Mouse (Mus musculus) layer of hippocampus, adult 18-20 months (tissue): Measurements from ENCODE around the gene Stc2. TPM values are rescaled to one million over a fixed set of nuclear protein-coding genes. Genes with fewer than 3 reads are reported as not detected.

Experiments used
- DNase-seq, 2 experiments: peaks; one replicate each; pipeline ENCODE4 v3.0.0; 2022; ENCODE audit warnings: low spot score in 2 of 2
- long read RNA-seq: library from polyadenylated mRNA; stranded (forward); transcript quantifications from one replicate; pipeline ENCODE4 v2.0.0, GENCODE M21; 2021
- total RNA-seq, 2 experiments: library from RNA; stranded (reverse); gene quantifications; 2 replicates each; pipeline ENCODE4 v1.2.3; 2021

The Stc2 gene
- 1 to 10 TPM; 2.7 to 4.8 TPM for total RNA-seq
- long read RNA-seq, partial matches to known transcripts, result 0 of 2 reads
- long read RNA-seq, other reads (novel, unspliced or antisense), result 1 of 2 reads

DNA sequence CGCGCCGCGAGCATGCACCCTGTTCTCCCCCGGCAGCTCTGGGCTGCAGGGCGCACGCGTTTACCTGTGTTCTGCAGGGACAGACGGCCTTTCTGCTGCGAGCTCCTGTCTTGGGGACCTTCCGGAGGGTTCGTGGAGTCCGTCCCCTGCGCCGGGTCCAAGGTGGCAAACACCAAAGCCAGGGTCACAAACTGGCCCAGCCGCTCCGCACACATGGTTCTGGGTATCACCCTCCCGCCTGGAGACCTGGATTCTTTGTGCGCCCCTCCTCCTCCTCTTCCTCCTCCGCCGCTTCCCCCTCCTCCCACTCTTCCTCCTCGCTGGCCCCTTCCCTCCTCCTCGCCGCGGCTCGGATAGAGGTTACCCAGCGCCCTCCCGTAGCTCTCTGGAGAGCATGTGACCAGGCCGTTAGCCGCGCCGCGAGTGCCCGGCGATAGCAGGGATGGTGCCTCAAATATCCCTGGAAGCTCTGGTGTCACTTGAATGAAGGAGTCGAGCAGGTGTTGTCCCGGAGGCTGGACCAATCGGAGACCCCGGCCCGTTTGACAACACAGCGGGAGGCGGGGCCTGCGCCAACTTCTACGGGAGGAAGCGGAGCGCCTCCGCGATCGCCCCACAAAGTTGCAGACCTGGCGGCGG, at the start of gene Stc2:
Stc2 (minus strand) TSS at position 427 of the 639 bp plus-strand sequence.
- DNase-seq, result peak; percentile 39 to 70

- no peak for DNase-seq
Observed at GRCm38 (mm10) chr11:31417071-31417470, 47.2 kb upstream of the Stc2 start.

- no peak for DNase-seq
Observed at GRCm38 (mm10) chr11:31412376-31412775, 42.5 kb upstream of the Stc2 start.

DNA sequence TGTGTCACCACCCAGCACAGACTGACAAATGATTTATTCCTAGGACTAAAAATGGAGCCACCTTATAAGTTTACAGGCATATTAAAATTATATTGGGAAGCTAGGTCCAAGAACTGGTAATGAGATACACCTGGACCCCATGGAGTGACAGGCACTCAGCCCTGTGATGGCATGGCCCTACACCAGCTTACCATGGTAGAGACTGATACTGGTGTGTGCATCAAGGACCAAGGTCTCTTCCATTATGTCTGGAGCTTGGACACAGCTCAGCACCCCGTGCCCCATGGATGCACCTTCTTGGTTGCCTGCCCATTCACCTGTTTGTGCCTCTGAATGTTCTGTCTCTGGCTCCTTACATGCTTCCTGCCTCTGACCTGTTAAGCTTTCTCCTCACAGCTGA, 36.9 kb upstream of the Stc2 start:
- DNase-seq, result no peak

GRCm38 (mm10) chr11:31403080-31403479, 33.2 kb upstream of the Stc2 start:
- DNase-seq, result no peak

DNA sequence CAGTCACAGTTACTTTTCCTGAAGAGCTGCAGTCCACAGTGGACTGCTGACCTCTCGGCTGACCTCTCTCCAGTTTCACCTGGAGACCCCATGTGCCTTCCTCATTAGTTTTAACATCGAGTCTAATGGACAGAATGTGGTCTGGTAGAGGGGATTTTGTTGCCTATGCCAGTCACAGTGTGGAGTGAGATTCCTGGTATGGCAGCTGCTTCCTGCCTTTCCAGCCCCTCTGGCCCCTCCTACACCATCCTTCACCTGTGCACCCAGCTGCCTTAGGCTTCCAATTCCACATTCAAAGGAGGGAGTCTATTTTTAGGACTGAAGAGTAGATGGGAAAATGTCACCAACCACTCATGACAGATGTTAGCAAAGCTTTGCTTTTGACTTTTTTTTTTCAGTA, 28.7 kb upstream of the Stc2 start:
- no peak for DNase-seq

DNA sequence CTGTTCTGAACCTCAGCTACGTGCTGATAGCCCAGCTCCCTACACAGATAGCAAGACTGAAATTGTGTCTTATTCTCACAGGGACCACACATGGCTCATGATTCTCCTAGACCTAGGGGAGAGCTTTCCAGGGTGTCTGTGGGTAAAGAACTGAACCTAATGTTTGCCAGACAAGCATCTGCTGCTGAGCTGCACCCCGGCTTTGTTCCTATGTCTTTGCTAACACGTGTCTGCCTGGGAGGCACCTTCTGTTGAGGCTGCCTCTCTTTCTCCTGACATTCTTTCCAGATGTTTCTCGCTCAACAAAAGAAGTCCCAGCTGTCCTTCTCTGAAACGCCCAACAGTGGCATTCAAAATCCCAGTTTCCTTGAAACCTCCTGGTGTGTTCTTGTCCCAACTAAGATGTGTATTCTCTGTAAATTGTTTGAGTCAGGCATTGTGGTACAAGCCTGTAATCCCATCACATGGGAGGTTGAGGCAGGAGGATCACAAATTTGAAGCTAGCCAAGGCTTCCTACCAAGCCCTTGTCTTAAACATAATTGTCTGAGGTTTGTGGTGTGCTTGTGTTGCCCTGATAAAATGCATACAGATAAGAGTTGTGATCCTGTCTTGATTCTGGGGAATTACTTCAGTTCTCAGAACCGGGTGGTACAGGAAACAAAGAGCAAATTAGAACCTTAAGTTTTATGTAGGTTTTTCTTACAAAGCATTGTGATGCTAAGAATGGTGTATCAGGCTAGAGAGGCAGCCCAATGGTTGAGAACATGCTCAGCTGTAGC, 27.0 kb upstream of the Stc2 start:
- DNase-seq, result no peak

DNA sequence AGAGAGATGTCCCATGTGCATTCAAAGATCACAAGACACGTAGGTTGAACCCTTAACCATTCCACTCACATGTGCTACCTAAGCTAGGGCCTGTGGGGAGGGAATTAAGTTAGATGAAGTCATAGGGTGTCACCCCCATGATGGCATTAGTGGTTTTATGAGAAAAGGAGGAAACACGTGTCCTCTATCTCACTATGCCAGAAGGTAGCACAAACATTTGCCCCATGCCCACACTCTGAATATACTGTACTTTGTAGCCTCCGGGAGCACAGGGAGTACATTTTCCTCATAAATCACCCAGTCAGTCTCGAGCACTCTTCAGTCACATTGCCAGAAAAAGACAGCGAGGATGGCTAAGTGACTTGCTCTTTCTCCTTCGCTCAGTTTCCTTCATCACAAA, 24.2 kb upstream of the Stc2 start:
- DNase-seq, result no peak

GRCm38 (mm10) chr11:31392340-31392739, 22.5 kb upstream of the Stc2 start:
- DNase-seq, result no peak

- no peak for DNase-seq
Observed at GRCm38 (mm10) chr11:31388890-31389289, 19.0 kb upstream of the Stc2 start.

DNA sequence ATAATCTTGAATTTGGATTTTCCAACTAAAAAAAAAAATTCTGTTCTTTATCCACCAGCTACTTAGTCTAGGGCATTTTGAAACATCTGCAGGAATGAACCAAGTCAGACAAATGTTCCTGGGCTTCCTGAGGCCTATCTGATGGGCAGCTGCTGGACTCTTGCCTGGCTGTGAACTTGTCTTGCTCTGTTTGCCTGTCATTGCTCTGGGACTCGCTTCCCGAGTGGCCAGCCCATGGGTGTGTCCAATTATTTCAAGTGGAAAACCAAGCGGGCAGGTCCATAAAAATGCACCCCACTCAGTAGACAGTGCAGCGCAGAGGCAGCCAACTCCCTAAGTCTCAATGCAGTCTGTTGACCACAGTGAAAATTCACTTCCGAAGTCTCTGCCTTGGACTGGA, 17.7 kb upstream of the Stc2 start:
- no peak for DNase-seq

DNA sequence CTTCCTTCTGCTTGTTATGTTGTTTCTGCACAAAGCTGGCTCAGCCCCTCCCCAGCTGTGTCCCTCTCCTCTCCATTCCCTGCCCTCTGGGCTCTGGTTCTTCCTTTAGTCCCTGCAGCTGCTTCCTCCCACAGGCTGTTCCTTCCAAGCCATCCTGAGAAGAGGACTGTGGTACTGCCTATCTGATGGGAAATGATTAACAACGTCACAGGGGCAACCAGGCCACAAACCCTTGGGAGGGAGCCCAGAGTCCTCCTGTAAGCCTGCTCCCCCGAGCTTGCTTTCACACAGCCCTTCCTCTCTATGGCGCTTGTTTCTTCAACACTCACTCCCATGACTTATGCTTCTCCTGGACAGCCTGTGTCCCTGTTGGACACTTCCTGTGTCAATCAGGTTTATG, 16.7 kb upstream of the Stc2 start:
- no peak for DNase-seq

GRCm38 (mm10) chr11:31383968-31384367, 14.1 kb upstream of the Stc2 start:
- DNase-seq, result no peak

DNA sequence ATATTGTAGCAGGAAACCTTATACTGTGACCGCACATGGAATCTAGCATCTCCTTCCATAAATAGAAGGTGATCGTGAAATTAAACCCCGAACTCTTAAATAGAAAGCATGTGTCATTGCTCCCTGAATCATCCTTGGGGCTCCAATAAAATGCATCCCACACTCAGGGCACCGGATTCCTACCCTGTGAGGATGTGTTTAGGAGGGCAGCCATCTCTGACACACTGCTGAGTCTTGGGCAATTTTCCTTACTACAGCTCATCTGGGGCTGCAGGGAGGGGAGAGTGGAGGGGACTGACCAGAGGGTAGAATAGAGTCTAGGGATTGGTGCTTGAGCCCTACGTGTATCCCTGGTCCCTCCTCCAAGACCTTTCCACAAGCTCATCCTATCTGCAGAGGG, 12.3 kb upstream of the Stc2 start:
- no peak for DNase-seq

DNA sequence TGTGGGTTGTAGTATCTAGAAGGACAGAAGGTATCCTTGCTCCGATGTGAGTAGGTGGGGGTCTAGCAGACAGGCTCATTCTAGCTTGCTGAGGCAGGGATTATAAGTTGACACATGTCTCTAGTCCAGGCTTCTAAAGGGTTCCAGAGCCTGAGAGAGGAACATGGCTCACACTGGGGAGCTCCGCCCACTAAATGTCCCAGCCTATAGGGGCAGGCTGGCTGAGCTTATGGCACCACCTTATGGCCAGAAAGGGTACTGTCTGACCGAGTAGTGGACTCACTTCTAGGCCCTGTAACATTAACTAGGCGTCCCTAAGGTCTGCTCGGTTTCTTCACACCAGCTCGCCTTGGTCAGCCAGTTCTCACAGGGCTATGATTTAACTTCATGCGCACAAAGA, 3.6 kb upstream of the Stc2 start:
- no peak for DNase-seq

DNA sequence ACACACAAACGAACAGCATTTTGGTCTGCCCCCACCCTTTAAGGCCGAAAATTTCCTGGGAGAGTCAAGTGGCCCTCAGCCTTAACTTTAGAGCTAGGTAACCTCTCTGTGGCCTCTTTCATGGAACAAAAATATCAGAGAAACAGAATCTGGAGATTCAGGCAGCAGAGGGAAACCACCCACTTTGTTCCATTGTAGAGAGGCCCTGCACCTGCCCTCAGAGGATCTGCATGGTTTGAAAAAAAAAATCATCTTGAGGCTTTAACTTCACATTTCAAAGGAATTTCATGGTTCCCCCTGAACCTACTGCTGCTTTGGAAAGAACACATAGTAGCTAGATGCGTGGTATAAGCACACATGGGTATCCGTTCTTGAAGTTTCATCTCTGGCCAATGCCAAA, 2.3 kb upstream of the Stc2 start:
- no peak for DNase-seq

- DNase-seq, result no peak
Observed at GRCm38 (mm10) chr11:31371256-31371838, 1.5 kb upstream of the Stc2 start.

GRCm38 (mm10) chr11:31370436-31371230, 759 bp upstream of the Stc2 start:
- DNase-seq, result no peak

DNA sequence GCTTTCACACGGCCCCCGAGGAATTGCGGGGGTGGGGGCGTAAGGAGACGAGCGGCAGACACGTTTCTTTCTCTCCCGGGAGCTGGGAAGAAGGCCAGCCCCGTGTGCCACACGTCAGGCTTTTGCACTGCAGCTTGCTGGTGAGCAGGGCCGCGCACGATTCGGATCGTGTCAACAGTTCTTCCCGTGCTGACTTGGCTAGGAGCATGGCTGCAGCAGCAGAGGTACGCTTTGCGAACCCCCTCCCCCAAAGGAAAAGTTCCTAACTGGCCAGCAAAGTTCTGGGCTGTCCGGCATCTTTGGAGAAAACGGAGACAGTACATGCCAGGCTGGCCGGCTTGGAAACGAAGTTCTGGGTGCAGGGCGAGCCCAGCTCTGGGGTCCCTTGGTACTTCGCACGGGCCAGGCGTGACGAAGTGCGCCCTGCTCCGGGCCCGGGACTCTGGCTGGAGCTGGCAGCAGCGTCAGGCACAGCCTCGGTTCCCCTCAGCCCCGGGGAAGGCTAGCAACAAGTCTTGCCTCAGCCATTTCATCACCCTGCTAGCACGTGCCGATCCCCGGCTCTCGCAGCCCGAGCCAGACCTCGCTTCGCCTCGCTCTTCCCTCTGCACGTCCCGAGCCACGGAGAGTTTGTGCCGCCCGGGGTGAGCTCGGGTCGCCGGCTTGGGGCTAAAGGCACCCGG, 768 bp downstream of the Stc2 start:
- DNase-seq, result peak; percentile 11 to 30

GRCm38 (mm10) chr11:31368252-31368964, 1.5 kb downstream of the Stc2 start:
- peak in 1 of 2 experiments; percentile 42 for DNase-seq
